Mouse (Mus musculus) cerebellum, adult 2 months (tissue): ENCODE measurements at regions not wholly inside any gene's neighbourhood (a gene's known extent, or its start where the extent isn't known, plus 50 kb on each side); places are given as distances from the start of the nearest gene placed in this dataset.
"Not testable (repeated sequence)": the region's sequence is repeated elsewhere in the genome, so short reads cannot be mapped to it uniquely, and the experiment has no call there.

Experiments
- DNase-seq, 2 experiments: peaks; one replicate each; pipeline ENCODE4 v3.0.0; 2021
- H3K27ac ChIP-seq: fragments of 200-500 bp; 2 replicates; pipeline ENCODE4 v1.5.1; 2012; ENCODE audit warnings: low read length, control low read depth, inconsistent platforms; ENCODE audit not compliant: insufficient read depth
- H3K27me3 ChIP-seq: fragments of 200-500 bp; 2 replicates; pipeline ENCODE4 v1.6.1; 2012; ENCODE audit warnings: inconsistent platforms, mild to moderate bottlenecking, low read length, moderate library complexity; ENCODE audit not compliant: control insufficient read depth, insufficient read depth
- H3K4me1 ChIP-seq: fragments of 200-500 bp; 2 replicates; pipeline ENCODE4 v1.6.1; 2011; ENCODE audit warnings: low read length; ENCODE audit not compliant: control insufficient read depth, insufficient read depth
- H3K4me3 ChIP-seq: fragments of 200-500 bp; replicated peaks from 2 replicates; pipeline ENCODE3; 2011; ENCODE audit warnings: mild to moderate bottlenecking, low read depth, low read length, control low read depth; ENCODE audit not compliant: insufficient read depth
- CTCF ChIP-seq: fragments of 200-500 bp; IDR thresholded peaks from 2 replicates; pipeline ENCODE4 v1.5.1; 2011; ENCODE audit warnings: low read depth, mild to moderate bottlenecking, control low read depth, low read length, moderate library complexity, borderline replicate concordance; ENCODE audit not compliant: insufficient read depth
- POLR2A ChIP-seq: fragments of 200-500 bp; IDR thresholded peaks from 2 replicates; pipeline ENCODE4 v1.6.1; 2011; ENCODE audit warnings: low read length, control low read depth, borderline replicate concordance; ENCODE audit not compliant: insufficient read depth
- WGBS: fragments of 180-500 bp; shearing (Covaris S2); methylation state at CpG from one replicate; pipeline ENCODE4 v1.1.7; 2018; 5-methylcytosine and 5-hydroxymethylcytosine counted together

GRCm38 (mm10) chr6:37679871-37680270 is 149.9 kb downstream of the Akr1d1 start:
- TF ChIP-seq CTCF (no peak), POLR2A (no peak)
- Histone ChIP-seq H3K4me3 (no peak overlapping the region), H3K27ac (no peak overlapping the region), H3K27me3 (no peaks in the 10 kb centered on the region; the same call in 1 of the 2 replicates), H3K4me1 (no peaks in the 10 kb centered on the region)
- WGBS: 87% methylated on average over 3 of the region's 3 CpGs
- no peak for DNase-seq

- not testable (repeated sequence) for H3K4me3 ChIP-seq, H3K27me3 ChIP-seq
These were observed 151.4 kb downstream of the Akr1d1 start for GRCm38 (mm10) chr6:37681331-37681730.

DNA sequence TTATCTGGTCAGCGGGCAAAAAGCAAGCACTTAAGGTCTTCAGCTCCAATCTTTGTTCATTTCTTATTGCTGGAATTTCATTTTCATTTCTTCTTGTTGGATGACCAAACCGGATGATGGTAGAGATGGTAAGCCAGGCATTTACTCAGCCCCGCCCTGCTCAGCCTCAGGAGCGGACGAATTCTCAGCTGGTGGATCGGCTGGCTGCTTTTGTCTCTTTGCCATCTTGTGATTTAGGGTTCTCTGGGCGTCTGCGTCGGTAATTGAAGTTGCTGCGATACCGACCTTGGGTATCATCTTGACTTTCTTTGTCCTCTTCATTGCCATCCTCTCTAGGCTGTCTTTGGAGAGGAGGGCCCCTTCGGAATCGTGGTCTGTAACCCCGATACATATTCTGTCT is 156.1 kb downstream of the Akr1d1 start:
- WGBS: 97% methylated on average over 14 of the region's 14 CpGs
- DNase-seq: no peak
- Histone ChIP-seq H3K27ac (no peak overlapping the region), H3K4me1 (no peaks in the 10 kb centered on the region), H3K4me3 (no peak overlapping the region), H3K27me3 (no peaks in the 10 kb centered on the region)
- TF ChIP-seq POLR2A (no peak), CTCF (no peak)

More at GRCm38 (mm10) chr6:37681331-37681730, 151.4 kb downstream of the Akr1d1 start:
- not testable (repeated sequence) for DNase-seq, H3K27ac ChIP-seq, H3K4me1 ChIP-seq
- WGBS: 97% methylated on average over 2 of the region's 2 CpGs

- Histone ChIP-seq H3K27ac (no peak overlapping the region), H3K27me3 (no peaks in the 10 kb centered on the region), H3K4me3 (no peak overlapping the region), H3K4me1 (no peaks in the 10 kb centered on the region)
- 40% methylated on average over 1 of the region's 1 CpGs for WGBS
- no peak for TF ChIP-seq POLR2A
- no peak for TF ChIP-seq CTCF
- no peak for DNase-seq
These were observed 159.1 kb downstream of the Akr1d1 start for GRCm38 (mm10) chr6:37688866-37689617.

DNA sequence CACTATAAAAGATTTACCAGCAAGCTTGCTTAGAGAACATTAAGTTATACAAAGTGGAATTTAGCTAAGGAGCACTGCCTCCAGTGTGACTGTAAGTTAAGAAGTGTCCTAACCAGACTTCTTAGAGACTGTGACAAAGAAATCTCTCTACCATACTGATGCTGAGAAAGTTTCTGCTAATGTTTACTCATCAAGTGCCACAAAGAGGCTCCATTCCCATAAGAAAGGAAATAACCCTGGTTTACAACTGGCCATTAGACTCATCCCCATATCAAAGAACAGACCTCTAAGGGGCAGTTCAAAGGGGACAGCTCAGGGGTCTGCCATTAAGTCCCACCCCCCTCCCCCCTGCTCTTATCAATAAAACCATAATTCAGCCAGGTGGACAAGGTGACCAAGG is 159.7 kb downstream of the Akr1d1 start:
- no peaks in the 10 kb centered on the region for H3K27me3 ChIP-seq
- no peaks in the 10 kb centered on the region for H3K4me1 ChIP-seq
- no peak overlapping the region for H3K4me3 ChIP-seq
- H3K27ac ChIP-seq: no peak overlapping the region
- no peak for DNase-seq
- TF ChIP-seq CTCF: no peak
- TF ChIP-seq POLR2A: no peak

DNA sequence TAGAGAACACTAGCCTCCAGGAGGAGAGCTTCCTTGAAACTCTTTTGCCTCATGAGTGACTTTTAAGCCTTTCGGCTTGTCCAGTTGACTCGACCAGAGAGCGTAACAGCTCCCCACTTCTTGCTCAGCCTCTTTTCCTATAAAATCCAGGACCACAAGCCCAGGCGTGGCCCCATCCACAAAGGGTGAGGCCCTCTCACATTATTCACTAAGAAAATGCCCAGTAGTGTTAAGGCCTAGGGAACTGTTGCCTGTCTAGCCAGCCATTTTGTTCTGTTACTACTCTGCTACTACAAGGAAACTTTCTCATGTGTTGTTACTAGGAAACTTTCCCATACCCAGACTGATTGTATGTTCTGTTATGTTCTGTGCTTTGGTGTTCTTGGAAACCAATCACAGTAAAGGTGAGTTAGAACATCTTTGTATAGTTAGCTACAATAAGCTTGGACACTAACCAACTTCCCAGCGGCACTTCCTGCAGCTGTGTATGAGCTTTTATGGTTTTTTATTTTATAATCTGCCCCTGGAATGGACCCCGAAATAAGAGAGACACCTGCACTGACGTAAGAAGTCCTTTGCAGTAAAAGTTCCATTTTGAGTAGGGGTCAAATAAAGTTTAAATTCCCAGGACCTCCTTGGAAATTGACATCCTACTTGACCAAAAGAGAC is 162.1 kb downstream of the Akr1d1 start:
- WGBS: 87% methylated on average over 7 of the region's 7 CpGs
- H3K27me3 ChIP-seq: no peaks in the 10 kb centered on the region
- DNase-seq: no peak

DNA sequence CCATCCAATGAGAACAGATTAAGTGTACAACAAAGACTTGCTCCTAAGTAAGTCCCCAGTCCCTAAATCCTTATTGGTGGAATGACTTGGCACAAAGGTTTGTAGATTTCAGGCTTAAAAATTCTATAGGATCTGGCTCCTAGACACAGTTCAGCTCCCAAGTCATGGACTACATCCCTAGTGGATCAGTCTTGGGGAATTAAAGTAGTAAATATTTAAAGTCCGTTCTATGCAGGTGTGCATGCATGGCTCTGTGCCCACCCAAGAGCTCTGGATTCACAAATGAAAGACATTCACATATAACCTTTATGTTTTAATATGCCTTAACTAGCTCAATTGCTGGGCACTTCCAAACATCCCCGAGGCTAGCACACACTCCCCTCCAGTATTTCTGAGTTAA is 162.8 kb downstream of the Akr1d1 start:
- Histone ChIP-seq H3K4me1 (no peaks in the 10 kb centered on the region), H3K4me3 (no peak overlapping the region), H3K27me3 (no peaks in the 10 kb centered on the region), H3K27ac (no peak overlapping the region)
- DNase-seq: no peak
- TF ChIP-seq POLR2A (no peak), CTCF (no peak)
- 80% methylated on average over 2 of the region's 2 CpGs for WGBS

More for the DNA sequence above, 162.1 kb downstream of the Akr1d1 start:
- no peaks in the 10 kb centered on the region for H3K4me1 ChIP-seq
- no peak overlapping the region for H3K27ac ChIP-seq
- no peak overlapping the region for H3K4me3 ChIP-seq
- TF ChIP-seq CTCF (no peak), POLR2A (no peak)

DNA sequence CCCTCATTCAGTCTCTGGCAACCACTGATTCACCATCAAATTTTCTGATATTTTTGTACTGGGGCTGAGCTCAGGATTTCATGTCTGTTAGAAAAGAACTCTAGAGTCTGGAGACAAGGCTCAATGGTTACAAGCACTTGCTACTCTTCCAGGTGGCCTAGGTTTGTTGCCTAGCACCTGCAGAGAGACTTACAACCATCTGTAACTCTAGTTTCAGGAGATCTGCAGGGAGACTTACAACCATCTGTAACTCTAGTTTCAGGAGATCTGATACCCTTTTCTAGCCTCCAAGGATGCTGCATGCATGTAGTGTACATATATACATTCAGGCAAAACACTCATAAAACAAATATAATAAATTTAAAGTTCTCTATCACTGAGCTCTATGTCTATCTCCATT is 166.1 kb downstream of the Akr1d1 start:
- H3K4me1 ChIP-seq: no peaks in the 10 kb centered on the region
- no peaks in the 10 kb centered on the region for H3K27me3 ChIP-seq
- no peak for DNase-seq
- no peak overlapping the region for H3K27ac ChIP-seq
- H3K4me3 ChIP-seq: no peak overlapping the region
- TF ChIP-seq CTCF: no peak
- no peak for TF ChIP-seq POLR2A
